Mouse (Mus musculus): ENCODE measurements around the gene Trp53bp2. TPM values are rescaled to one million over a fixed set of nuclear protein-coding genes. Genes with fewer than 3 reads are reported as not detected.
A peak's percentile ranks its signal among the peaks of the same experiment; 100 is the strongest.

The Trp53bp2 gene
- total RNA-seq, 2 experiments from 2014 or later, result 1.2 to 2.6 TPM

DNA sequence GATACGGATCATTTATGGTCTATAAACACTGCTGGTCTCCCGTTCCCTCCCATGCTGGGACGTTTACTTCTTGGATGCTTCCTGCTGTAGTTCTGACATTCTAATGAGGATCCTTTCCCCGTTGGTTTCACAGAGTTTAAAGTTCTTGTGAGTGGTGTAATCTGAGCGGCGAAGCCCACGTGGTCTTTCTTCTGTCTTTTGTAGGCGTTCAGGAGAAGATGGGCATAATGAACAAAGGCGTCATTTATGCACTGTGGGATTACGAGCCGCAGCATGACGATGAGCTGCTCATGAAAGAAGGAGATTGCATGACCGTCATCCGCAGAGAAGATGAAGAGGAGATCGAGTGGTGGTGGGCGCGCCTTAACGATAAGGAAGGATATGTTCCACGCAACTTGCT lies 49.6 kb downstream of the Trp53bp2 start:
- ATAC-seq (replicated peaks; ENCODE audit: low FRiP score, poor library complexity, severe bottlenecking), result no peak

DNA sequence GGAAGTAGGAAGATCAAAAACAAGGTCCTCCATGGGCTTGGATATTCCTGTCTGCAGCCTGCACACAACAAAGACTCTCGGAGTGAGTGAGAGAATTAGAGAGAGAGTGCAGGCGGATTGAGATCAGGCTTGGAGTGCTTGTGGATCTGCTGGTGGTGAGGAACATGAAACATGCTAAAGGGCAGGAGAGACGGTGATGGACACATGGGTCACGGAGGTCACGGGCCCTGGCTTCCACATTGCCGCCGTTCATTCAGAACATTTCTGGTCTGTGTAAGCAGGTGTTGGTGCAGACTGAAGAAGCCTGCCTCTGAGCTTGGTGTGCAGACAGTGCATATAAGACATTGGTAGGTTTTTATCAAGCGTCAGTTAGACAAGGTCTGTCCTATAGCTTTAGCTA lies 50.5 kb downstream of the Trp53bp2 start:
- ATAC-seq (replicated peaks; ENCODE audit: low FRiP score, poor library complexity, severe bottlenecking), result no peak; the same call in 1 of the 2 replicates

DNA sequence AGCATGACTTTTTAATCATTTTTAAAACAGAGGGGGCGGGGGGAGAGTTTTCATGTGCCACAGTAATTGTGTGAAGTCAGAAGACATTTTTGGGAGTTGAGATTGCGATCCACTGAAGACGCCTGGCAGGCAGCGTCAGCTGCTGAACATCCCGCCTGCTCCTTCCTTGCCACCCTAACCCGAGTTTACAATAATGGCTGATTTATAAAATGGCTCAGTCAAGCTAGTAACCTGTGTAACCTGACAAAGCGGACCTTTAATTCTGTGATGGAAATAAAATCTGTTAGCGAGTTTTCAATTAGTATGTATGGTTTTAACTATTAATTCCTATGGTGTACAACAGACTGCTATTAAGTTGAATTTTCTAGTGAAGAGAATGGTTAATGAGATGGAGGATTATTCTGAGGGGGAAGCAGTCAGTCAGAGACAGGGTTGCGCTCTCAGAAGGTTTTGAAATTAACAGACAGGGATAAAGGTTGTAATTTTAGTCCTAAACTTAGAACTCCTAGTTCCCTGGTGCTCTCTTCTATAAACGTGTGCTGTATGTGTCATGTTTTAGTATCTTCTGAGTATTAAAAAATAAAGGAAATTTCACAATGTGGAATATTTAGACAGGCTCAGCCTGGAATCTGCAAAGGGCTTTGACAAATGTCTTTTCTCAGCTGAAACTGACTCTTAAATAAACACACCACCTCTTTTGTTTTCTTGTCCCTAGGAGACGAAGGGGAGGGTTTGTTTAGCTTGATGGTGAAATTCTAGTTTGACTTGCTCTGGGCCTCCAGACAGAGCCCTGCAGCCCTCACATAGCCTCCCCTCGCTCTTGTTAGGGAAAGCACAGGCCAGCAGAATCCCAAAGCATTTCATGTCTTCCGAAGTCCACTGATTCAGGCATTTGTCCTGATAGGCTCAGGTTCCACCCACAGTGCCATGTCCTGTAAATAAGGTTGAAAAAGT lies 51.6 kb downstream of the Trp53bp2 start:
- ATAC-seq (replicated peaks; ENCODE audit: low FRiP score, poor library complexity, severe bottlenecking), result no peak

DNA sequence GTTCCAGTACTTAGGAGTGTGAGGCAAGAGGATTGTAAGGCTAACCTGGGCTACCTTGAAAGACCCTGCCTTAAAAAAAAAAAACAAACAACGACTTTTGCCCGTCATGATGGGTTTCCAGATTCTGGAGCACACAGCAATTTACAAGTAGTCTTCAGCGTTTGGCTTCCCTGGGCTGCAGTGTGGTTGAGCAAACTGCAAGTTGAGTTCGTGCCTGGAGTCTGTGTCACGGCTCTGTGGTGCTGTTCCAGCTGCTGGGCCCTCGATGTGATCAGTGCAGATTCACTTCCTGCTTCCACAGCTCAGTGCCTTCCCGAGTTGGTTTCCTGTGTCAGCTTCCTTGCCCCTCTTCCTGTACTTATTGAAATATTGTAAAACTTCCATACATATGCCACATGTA lies 52.3 kb downstream of the Trp53bp2 start:
- no peak for ATAC-seq (replicated peaks; ENCODE audit: low FRiP score, poor library complexity, severe bottlenecking)

DNA sequence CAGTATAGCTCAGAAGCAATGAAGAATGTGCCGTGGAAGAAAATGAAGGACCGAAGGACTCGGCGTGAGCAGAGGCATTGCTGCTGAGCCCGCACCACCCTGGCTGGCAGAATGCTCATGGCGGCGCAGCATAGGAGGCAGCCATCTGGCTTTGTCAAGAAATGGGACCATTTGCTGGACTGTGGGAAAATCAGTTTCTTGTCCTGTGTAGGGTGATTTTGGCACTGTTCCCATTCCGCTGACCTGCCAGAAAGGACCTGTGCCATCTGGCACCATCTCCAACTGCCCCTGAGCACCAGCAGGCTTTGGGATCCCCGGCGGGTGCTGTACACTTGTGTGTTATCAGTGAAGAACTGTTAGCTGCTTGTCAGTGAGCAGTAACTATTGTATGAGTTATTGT lies 52.8 kb downstream of the Trp53bp2 start:
- no peak for ATAC-seq (replicated peaks; ENCODE audit: low FRiP score, poor library complexity, severe bottlenecking)

DNA sequence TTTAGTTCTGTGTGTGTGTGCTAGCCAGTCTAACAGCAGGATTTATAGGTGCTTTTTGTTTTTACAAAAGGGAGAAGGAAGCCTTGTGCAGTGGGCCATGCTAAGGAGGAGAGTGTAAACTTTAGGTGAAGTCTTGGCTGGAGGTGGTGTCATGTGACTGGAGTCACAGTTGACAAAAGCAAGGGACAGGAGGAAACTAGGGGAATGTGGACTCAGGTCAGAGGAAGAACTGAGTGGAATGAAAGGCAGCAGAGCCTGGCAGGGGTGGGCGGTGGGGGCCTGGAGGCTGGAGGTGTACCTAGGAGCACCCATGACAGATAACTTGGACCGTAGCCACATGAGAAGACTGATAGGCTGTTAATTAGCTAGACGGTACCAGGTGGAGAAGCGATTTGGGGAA lies 56.3 kb downstream of the Trp53bp2 start:
- no peak for ATAC-seq (replicated peaks; ENCODE audit: low FRiP score, poor library complexity, severe bottlenecking)

DNA sequence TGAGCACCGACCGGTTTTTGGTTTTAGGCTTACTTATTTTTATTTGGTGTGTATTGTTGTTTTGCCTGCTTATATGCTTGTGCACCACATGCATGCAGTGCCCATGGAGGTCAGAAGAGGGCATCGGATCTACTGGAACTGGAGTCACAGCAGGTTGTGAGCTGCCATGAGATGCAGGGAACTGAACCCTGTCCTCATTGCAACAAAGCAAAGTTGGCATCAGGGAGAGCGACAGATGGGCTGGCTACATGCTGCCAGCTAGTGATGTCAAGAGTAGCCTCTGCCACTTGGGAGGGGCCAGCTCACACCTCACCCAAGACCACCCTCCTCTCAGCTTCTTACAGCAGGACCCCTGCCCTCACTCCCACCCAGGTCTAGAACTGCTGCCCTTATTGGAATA lies 57.0 kb downstream of the Trp53bp2 start:
- no peak for ATAC-seq (replicated peaks; ENCODE audit: low FRiP score, poor library complexity, severe bottlenecking)

DNA sequence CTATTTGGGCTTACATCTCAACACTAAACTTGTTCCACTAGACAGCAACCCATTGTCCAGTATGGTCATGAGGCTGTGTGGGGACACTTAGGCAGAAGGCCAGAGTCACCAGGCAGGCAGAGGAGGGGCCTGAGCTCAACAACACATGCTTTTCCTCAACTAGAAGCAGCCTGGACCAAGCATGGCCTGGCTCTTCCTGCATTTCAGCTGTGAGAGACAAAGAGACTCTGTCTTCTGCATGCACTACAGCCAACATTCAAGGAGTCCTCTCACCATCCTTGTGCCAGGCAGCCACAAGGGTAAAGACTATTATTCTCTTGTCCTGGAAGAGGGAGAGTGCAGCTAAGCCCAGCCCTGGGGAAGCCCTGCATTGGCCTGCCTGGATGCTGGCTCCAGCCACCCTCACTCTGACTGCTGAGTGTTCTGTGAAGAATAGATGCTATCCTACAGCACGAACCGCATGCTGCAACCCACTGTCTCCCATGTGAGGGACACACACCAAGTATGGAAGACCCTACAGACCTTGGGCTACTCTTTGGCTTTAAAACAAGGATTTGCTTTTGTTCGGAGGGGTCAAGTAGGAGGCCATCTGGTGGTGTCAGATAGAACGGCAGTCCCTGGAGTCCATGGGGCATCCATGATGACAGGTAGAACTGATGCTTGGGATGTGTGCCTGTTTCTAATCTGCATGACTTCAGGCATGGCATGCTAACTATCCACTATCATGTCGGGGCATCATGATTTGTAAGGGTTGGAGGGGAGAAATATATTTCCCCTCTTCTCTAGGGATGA lies 66.2 kb downstream of the Trp53bp2 start:
- no peak for ATAC-seq (replicated peaks; ENCODE audit: low FRiP score, poor library complexity, severe bottlenecking)

DNA sequence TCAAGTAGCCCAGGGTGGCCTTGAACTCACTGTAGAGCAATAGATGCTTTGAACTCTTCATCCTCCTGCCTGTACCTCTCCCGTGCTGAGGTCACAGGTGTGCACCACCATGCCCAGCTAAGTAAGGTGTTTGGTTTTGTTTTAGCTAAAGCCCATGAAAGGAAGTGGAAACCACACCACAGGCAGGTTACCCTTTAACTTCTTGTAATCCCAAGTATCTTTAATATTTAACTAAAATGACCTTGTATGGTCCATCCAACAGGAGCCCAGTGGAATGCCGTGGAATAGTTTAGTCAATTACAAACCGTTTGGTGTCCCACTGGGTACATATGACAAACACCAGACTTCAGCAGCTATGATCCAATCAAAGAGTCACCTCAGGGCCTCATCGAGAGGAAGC lies 70.0 kb downstream of the Trp53bp2 start:
- ATAC-seq (replicated peaks; ENCODE audit: low FRiP score, poor library complexity, severe bottlenecking), result no peak

DNA sequence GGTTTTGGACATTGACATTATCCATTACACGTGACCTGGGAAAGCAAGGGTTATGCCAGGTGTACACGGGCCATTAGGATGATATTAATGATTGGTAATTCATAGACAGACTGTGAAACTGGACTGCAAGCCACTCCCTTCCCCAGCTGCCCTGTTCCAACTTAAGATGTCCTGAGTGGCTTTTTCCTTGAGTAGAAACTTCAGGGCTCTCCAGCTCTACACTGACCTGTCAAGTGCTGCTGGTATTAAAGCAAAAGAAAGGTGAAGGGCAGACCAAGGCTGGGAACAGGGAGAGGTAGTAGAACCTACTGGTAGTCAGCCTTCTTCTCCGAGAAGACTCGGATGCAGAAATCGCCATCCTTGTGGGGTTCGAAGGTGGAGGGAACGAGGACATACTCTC lies 72.2 kb downstream of the Trp53bp2 start:
- ATAC-seq (replicated peaks; ENCODE audit: low FRiP score, poor library complexity, severe bottlenecking), result no peak

DNA sequence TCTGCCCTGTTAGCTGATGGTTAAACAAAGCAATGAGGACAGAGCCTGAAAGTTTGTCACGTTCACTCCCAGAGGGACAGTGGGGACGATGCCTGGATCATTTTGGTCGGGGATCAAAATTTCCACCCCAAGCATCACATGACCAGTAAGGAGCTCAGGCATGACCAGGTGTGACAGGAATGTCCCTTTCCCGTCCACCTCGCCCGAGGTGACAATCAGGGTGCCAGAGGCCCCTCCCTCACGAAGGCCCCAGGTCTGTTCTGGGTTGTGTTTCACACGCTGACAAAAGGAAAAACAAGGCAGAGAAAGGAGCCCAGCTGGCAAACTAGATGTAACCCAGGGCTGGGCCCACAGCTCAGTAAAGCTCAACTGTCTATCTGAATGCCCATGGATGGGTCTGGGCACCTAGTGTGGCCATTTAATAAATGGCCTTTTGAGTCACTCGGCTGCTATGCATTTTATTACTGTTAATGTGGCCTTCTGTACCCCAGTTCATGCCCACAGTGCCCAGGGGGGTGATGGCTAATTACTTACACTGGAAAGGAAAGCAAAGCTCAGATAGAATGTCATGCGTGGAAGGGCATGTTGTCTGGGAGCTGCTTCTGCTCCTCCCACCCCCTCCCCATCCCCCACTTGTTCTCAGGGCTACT lies 72.8 kb downstream of the Trp53bp2 start:
- no peak for ATAC-seq (replicated peaks; ENCODE audit: low FRiP score, poor library complexity, severe bottlenecking)

DNA sequence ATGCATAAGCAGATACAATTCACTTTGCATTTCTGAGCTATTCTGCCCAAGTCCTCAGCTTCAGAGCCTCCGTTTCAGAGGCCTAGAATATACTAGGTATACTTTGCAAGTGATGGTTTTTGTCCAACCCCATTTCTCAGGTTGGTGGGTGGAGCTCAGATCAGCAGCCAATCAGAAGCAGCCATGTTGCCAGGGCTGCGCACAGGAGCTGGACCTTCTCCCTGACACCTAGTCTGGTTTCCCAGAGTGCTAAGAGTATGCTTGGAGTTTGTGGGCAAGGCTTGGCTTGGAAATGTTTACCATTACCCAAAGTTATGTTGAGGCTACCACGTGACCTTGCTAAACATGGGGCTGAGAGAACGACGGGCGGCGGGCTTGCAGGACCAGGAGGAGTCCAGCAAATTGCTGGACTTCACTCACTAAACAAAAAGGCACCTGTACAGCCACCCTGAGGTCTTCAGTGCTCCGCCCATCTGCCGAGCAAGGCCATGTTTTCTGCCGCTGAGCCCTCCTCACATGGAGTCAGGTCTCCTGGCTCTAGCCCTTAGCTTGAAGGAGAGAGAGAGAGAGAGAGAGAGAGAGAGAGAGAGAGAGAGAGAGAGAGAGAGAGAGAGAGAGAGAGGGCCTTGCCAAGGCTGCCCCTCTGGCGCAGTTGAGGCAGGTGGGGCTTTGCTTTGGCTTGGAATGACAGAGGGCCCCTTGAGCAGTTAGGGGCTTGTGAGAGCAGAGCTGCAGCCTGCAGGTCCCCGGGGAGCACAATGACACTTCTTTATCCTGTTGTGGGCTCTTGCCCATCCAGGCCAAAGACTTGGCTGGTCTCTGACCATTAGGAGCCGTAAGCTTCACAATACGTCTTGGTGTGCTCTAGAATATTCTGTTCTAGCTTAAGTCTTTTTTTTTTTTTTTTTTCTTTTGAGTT lies 74.3 kb downstream of the Trp53bp2 start:
- no peak for ATAC-seq (replicated peaks; ENCODE audit: low FRiP score, poor library complexity, severe bottlenecking)

DNA sequence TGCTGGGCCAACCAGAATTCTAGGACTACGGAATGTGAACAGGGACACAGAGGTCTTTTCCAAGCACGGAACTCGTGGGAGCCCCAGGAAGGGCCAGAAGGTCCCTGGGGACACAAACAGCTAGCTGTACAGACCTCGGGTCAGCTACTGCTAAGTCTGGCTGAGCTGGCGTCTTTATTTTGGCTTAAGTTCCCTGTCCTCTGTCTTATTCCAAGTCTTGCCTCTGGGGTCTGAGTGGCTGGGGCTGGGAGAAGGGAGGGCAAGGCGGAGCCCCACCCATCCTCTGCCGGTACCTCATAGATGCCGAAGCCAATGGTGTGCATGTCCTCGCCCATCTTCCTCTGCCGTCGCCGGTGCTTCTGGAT lies 74.9 kb downstream of the Trp53bp2 start:
- ATAC-seq (replicated peaks; ENCODE audit: low FRiP score, poor library complexity, severe bottlenecking), result no peak

DNA sequence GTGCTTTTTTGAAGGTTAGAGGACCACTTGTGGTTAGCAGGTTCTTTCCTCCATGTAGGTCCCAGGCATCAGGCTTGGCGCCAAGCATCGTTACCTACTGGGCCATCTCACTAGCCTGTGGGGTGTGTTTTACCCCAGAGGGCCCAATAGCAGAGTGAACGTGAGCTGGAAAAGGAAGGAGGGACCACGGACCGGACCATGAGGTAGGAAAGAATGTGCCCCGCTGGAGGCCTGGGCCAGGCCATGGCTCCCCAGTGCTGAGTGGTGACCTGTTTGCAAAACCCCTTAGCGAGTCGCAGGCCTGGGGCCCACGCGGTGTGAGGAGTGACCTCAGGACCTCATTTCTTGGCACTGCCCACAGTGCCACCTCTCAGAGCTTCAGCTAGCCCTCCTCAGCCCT lies 79.5 kb downstream of the Trp53bp2 start:
- ATAC-seq (replicated peaks; ENCODE audit: low FRiP score, poor library complexity, severe bottlenecking), result no peak

DNA sequence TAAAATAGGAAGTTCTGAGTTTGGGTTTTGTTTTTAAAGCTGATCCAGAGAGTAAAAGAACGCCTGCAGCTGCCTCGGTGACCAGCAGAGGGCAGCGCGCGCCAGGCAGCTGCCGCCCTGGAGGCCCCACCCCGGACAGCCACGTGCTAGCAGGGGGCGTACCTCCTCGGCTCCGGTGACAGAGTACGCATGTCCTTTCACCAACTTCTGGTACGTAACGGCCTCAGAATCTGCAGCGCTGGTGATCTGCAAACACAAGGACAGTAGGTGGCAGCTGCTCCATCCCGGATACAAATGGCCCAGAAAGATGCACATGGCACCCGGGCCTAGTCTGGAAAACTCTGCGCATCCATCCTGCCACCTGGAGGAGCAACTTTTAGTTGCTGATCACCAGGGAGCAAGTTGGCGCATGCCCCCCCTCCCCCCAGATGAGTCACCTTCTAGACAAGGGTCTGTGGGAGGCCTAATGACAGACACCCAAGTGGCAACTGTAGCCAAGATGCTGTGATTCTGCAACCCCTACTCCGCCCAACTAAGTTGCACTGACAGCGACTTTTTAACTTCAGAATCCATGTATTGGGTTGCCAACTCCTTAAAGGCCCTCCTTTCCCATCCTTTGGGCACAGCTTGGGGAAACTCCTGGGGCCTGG lies 81.0 kb downstream of the Trp53bp2 start:
- ATAC-seq (replicated peaks; ENCODE audit: low FRiP score, poor library complexity, severe bottlenecking), result peak; percentile 87

DNA sequence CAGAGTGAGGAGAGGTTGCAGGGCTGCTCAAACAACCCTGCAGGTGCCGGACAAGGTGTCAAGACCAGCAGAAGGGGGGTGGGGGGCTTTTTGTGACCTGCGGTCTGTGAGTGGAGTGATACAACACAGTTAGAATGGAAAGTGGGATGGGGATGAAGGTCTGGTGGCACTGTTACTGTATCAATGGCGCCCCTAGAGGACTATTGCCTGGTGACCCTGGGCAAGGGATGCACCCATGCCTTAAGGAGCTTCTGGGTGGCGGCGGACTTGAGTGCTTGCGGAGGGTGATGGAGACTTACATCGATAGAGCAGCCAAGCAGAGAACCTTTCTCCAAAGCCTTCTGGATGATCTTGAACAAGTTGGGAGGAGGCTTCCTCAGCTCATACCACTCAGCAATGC lies 81.6 kb downstream of the Trp53bp2 start:
- no peak for ATAC-seq (replicated peaks; ENCODE audit: low FRiP score, poor library complexity, severe bottlenecking)

DNA sequence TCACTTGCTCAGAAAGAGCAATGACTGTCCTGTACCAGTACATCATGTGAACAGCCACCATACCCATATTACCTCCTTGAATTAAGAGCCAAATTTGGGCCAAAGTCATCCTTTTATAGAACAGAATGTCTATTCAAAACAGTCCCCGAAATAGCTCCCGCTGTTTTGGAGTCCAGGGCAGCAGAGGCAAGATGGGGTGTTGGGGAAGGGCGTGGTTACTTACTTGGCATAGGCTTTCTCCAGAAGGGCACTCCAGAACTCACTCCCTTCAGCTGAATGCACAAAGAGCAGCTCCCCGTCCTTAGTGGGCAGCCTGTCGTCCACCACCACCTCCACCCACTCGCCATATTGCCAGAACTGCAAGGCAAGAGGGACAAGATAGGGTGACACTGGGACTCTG lies 82.9 kb downstream of the Trp53bp2 start:
- ATAC-seq (replicated peaks; ENCODE audit: low FRiP score, poor library complexity, severe bottlenecking), result no peak

DNA sequence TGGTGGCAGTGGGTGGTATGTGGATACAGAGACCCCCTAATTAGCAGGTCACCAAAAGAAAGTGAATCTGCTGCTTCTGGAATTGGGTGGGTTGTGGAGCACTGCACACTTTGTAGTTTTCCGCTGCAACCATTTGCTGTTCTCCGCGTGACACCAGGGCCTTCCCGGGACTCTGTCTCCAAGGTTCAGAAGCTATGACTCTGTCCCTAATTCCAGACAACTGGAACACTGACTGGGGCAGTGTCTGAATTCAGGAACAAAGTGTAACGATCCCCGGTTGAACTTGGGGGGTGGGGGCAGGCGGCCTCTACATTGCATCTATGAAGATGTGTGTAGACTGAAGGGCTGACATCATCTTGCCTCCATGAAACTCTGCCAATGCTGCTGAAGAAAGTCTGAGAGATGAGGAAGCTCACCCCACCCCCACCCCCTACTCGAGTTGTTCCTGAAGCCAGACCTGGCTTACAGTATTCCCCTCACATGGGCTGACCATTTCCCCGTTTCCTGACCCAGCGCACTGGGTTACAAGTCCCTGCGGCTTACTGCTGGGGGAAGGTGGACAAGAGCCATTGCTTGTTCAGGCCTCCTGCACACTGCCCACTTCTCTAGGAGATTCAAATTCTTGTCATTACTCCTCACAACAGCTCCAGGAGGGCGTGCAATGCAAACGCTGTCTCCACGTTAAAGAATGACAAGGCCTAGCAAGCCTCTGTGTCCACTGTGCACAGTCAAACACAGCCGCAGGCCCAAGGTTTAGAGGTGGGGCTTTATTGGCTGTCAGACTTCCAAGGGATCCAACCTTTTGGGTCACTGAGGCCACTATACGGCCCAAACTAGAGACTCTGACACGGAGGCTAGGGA lies 85.5 kb downstream of the Trp53bp2 start:
- ATAC-seq (replicated peaks; ENCODE audit: low FRiP score, poor library complexity, severe bottlenecking), result no peak

Data from erythroblast, adult 5-6 weeks (primary cell).